Mouse (Mus musculus) erythroblast, embryonic 14.5 days (primary cell): Measurements from ENCODE around the gene Chpt1.

Experiments
- GATA1 ChIP-seq: IDR thresholded peaks from 2 replicates; pipeline ENCODE4 v1.6.1; 2012; ENCODE audit warnings: low read length, inconsistent platforms, mixed read lengths
- TAL1 ChIP-seq: IDR thresholded peaks from 3 replicates; pipeline ENCODE4 v1.6.1; 2012; ENCODE audit warnings: low read length, inconsistent platforms, mixed read lengths

- TF ChIP-seq TAL1 (no peak), GATA1 (no peak)
Observed at GRCm38 (mm10) chr10:88426158-88426816, 77.6 kb downstream of the Chpt1 start.
